17 mouse cellular contexts compared by ENCODE assay signal in genomic region chr12:8300111-8300480, GRCm38 (mm10). TPM values are rescaled to one million over a fixed set of nuclear protein-coding genes. Genes with fewer than 3 reads are reported as not detected.
A peak's percentile ranks its signal among the peaks of the same experiment; 100 is the strongest.
DNase-seq lines count a peak whose midpoint lies in the region; ATAC-seq and TF ChIP-seq lines count a peak whose summit lies in the region.
"Had no signal": no experiment of that assay in that cellular context is flagged by ENCODE, and none has a peak within 500 bp of the region (broad histone marks: within the 10 kb centered on the region; RNA-seq: fewer than 3 reads in every experiment).

No protein-coding gene starts in this region.

- peak; percentile 6 for DNase-seq in gastrocnemius, adult 2 months
- DNase-seq in gastrocnemius, postnatal 10 days = no peak
- DNase-seq in kidney, postnatal 0 days (ENCODE audit: low spot score) = no peak
- no peak for DNase-seq in kidney, adult 8-10 months
- DNase-seq in cerebellum, adult 2 months = no peak
- DNase-seq in frontal cortex, postnatal 10 days (ENCODE audit: low spot score in 2 of 2) = no peak
- DNase-seq: adrenal gland, postnatal 25 days; kidney, postnatal 36 days; lung, postnatal 10 days; right cerebral cortex, postnatal 4 days had no signal

- H3K36me3 ChIP-seq in kidney, postnatal 0 days (ENCODE audit: insufficient read depth, low read length) = no peaks in the 10 kb centered on the region
- no peaks in the 10 kb centered on the region for H3K36me3 ChIP-seq in embryonic facial prominence, embryonic 15.5 days
- no peaks in the 10 kb centered on the region for H3K36me3 ChIP-seq in midbrain, embryonic 13.5 days
- H3K36me3 ChIP-seq: liver, embryonic 12.5 days had no signal

- H3K27me3 ChIP-seq in kidney, postnatal 0 days (ENCODE audit: insufficient read depth, low read length) = peaks cover 87% of the 10 kb centered on the region
- peaks cover 93% of the 10 kb centered on the region for H3K27me3 ChIP-seq in embryonic facial prominence, embryonic 15.5 days
- peaks cover 97% of the 10 kb centered on the region for H3K27me3 ChIP-seq in midbrain, embryonic 13.5 days
- H3K27me3 ChIP-seq in cerebellum, adult 2 months (ENCODE audit: control insufficient read depth, insufficient read depth, low read length) = peaks cover 8% of the 10 kb centered on the region; the same call in 1 of the 2 replicates

- TF ChIP-seq POLR2A in cerebellum, adult 2 months (IDR thresholded peaks at IDR 0.05; ENCODE audit: borderline replicate concordance, insufficient read depth, low read length) = no peak

- H3K4me2 ChIP-seq in kidney, postnatal 0 days (ENCODE audit: low read length) = 0 out of 2 replicates have a peak overlapping the region, but pooled peaks have one; percentile 27
- peak overlapping the region; percentile 23; the same call in 1 of the 2 replicates for H3K4me2 ChIP-seq in embryonic facial prominence, embryonic 15.5 days (replicated peaks)
- no peak overlapping the region for H3K4me2 ChIP-seq in midbrain, embryonic 13.5 days (replicated peaks)
- H3K4me2 ChIP-seq: liver, embryonic 12.5 days had no signal

- no peak for ATAC-seq in kidney, postnatal 0 days (replicated peaks; ENCODE audit: low FRiP score, low read depth)
- no peak for ATAC-seq in embryonic facial prominence, embryonic 15.5 days (ENCODE audit: insufficient number of reproducible peaks, low FRiP score, low TSS enrichment, low read depth)
- ATAC-seq in midbrain, embryonic 13.5 days = no peak
- ATAC-seq: forebrain, embryonic 16.5 days; liver, embryonic 12.5 days had no signal

- intact Hi-C loops in gastrocnemius, adult 2 months (cut with DNase I) = no loop called here

- H3K4me3 ChIP-seq in gastrocnemius, adult 2 months = no peak overlapping the region
- H3K4me3 ChIP-seq in kidney, postnatal 0 days (replicated peaks; ENCODE audit: low read depth, low read length) = peak overlapping the region; percentile 36; the same call in 1 of the 2 replicates
- H3K4me3 ChIP-seq in embryonic facial prominence, embryonic 15.5 days (replicated peaks) = peak overlapping the region; percentile 42
- H3K4me3 ChIP-seq in midbrain, embryonic 13.5 days (replicated peaks) = 0 out of 2 replicates have a peak overlapping the region, but pooled peaks have one; percentile 4
- H3K4me3 ChIP-seq in cerebellum, adult 2 months (replicated peaks; ENCODE audit: insufficient read depth, low read depth, low read length) = no peak overlapping the region
- H3K4me3 ChIP-seq: liver, embryonic 12.5 days had no signal

- H3K9me3 ChIP-seq in kidney, postnatal 0 days (replicated peaks; ENCODE audit: low read length) = no peaks in the 10 kb centered on the region
- no peaks in the 10 kb centered on the region for H3K9me3 ChIP-seq in embryonic facial prominence, embryonic 15.5 days (replicated peaks)
- H3K9me3 ChIP-seq in midbrain, embryonic 13.5 days = no peaks in the 10 kb centered on the region
- H3K9me3 ChIP-seq: liver, embryonic 12.5 days had no signal

- 36% methylated on average over 10 of the region's 10 CpGs for WGBS in kidney, postnatal 0 days
- 31% methylated on average over 10 of the region's 10 CpGs for WGBS in embryonic facial prominence, embryonic 15.5 days
- WGBS in midbrain, embryonic 13.5 days = 7% methylated on average over 10 of the region's 10 CpGs
- WGBS in cerebellum, adult 2 months = 84% methylated on average over 10 of the region's 10 CpGs

- peaks cover 20% of the 10 kb centered on the region for H3K4me1 ChIP-seq in kidney, postnatal 0 days (replicated peaks; ENCODE audit: insufficient read depth, low read length)
- H3K4me1 ChIP-seq in embryonic facial prominence, embryonic 15.5 days = peaks cover 48% of the 10 kb centered on the region
- peaks cover 35% of the 10 kb centered on the region for H3K4me1 ChIP-seq in midbrain, embryonic 13.5 days (replicated peaks)
- no peaks in the 10 kb centered on the region for H3K4me1 ChIP-seq in cerebellum, adult 2 months (ENCODE audit: control insufficient read depth, insufficient read depth, low read length)

- H3K27ac ChIP-seq in gastrocnemius, adult 2 months = no peak overlapping the region
- no peak overlapping the region for H3K27ac ChIP-seq in kidney, postnatal 0 days
- no peak overlapping the region for H3K27ac ChIP-seq in embryonic facial prominence, embryonic 15.5 days (replicated peaks)
- H3K27ac ChIP-seq in midbrain, embryonic 13.5 days = no peak overlapping the region
- no peak overlapping the region for H3K27ac ChIP-seq in cerebellum, adult 2 months (ENCODE audit: insufficient read depth, low read length)
- H3K27ac ChIP-seq: liver, embryonic 12.5 days had no signal

- TF ChIP-seq CTCF in gastrocnemius, adult 2 months (IDR thresholded peaks at IDR 0.05) = no peak
- TF ChIP-seq CTCF in kidney, postnatal 0 days (IDR thresholded peaks at IDR 0.05; ENCODE audit: low read depth) = no peak
- no peak for TF ChIP-seq CTCF in cerebellum, adult 2 months (IDR thresholded peaks at IDR 0.05; ENCODE audit: borderline replicate concordance, insufficient read depth, low read depth, low read length)

- H3K9ac ChIP-seq in kidney, postnatal 0 days (ENCODE audit: low read depth, low read length) = no peak overlapping the region
- no peak overlapping the region for H3K9ac ChIP-seq in embryonic facial prominence, embryonic 15.5 days
- H3K9ac ChIP-seq in midbrain, embryonic 13.5 days (replicated peaks) = no peak overlapping the region
- H3K9ac ChIP-seq: liver, embryonic 12.5 days had no signal

RNA-seq across cellular contexts. Expression of gene Gdf7, which starts 1.7 kb away (rescaled TPM):
- not detected for total RNA-seq in gastrocnemius, adult 2 months (2021)
- total RNA-seq in gastrocnemius, postnatal 10 days (2021) = not detected
- 2.3 and 3.1 TPM in 2 replicates for polyA plus RNA-seq in kidney, postnatal 0 days (2015; fragmentation: Nextera tagmentation; extraction: Ambion mirVana)
- polyA plus RNA-seq in embryonic facial prominence, embryonic 15.5 days (2015; fragmentation: Nextera tagmentation; extraction: Ambion mirVana) = 0.54 and 0.85 TPM in 2 replicates
- 0.43 and 0.58 TPM in 2 replicates for polyA plus RNA-seq in midbrain, embryonic 13.5 days (2015; fragmentation: Nextera tagmentation; extraction: Ambion mirVana)
- polyA plus RNA-seq in cerebellum, adult 2 months (2012; rRNA removed) = 0.07 and 0.44 TPM in 2 replicates
- total RNA-seq: adrenal gland, postnatal 25 days; gastrocnemius, postnatal 4 days; monocyte, adult 5-6 weeks had no signal
- polyA plus RNA-seq: forebrain, embryonic 16.5 days; liver, embryonic 12.5 days; thymus, postnatal 0 days had no signal

RNA-seq across cellular contexts. Expression of gene Hs1bp3, which starts 13.1 kb away (rescaled TPM):
- 1 to 10 TPM; 6.1 to 7.7 TPM for total RNA-seq in gastrocnemius, adult 2 months (2021)
- total RNA-seq in gastrocnemius, postnatal 10 days (2021) = 1 to 10 TPM; 6.2 to 7.7 TPM
- 10.2 and 12.2 TPM in 2 replicates for polyA plus RNA-seq in kidney, postnatal 0 days (2015; fragmentation: Nextera tagmentation; extraction: Ambion mirVana)
- polyA plus RNA-seq in embryonic facial prominence, embryonic 15.5 days (2015; fragmentation: Nextera tagmentation; extraction: Ambion mirVana) = 16.5 and 18.9 TPM in 2 replicates
- 7.7 and 9.0 TPM in 2 replicates for polyA plus RNA-seq in midbrain, embryonic 13.5 days (2015; fragmentation: Nextera tagmentation; extraction: Ambion mirVana)
- 14.7 and 15.8 TPM in 2 replicates for polyA plus RNA-seq in cerebellum, adult 2 months (2012; rRNA removed)

Comparison
In these comparisons a context has a peak if more than half of its experiments do, and no peak if none do; other contexts are left out.
1. H3K4me3 ChIP-seq: peak in kidney, postnatal 0 days (single experiment), embryonic facial prominence, embryonic 15.5 days (single experiment) and midbrain, embryonic 13.5 days (single experiment); none in gastrocnemius, adult 2 months (single experiment) and cerebellum, adult 2 months (single experiment).